In the genomic region with DNA sequence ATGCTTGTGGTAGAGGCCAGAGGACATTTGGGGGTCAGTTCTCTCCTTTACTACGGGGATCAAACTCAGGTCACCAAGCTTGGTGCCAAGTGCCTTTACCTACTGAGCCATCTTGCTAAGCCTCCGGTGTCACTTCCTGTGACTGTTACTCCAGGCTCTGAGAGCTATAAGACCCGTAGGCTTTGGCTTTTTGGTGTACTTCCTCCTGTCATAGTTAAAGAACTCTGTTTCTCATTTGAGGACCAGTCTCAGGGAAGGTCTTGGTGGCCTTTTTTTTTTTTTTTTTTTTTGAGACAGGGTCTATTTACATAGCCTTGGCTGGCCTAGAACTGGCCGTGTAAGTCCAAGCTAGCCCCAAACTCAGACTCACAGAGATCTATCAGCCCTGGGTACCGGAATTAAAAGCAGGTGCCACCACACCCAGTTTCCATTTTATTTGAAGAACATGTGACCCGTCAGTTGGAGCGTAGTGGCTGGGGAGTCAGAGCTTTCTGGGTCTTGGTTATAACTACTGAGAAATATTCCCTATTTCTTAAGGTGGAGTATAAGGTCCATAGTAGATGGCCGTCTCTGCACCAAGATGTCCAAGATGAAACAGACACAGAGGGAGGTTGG, we compare ENCODE assay signal across 9 mouse cellular contexts. TPM values are rescaled to one million over a fixed set of nuclear protein-coding genes. Genes with fewer than 3 reads are reported as not detected.
A peak's percentile ranks its signal among the peaks of the same experiment; 100 is the strongest.
DNase-seq lines count a peak whose midpoint lies in the region; ATAC-seq and TF ChIP-seq lines count a peak whose summit lies in the region.
"Had no signal": no experiment of that assay in that cellular context is flagged by ENCODE, and none has a peak within 500 bp of the region (broad histone marks: within the 10 kb centered on the region; RNA-seq: fewer than 3 reads in every experiment).

No protein-coding gene starts in this region.

- no peaks in the 10 kb centered on the region for H3K9me3 ChIP-seq in hindbrain, embryonic 10.5 days
- no peaks in the 10 kb centered on the region for H3K9me3 ChIP-seq in hindbrain, embryonic 11.5 days (ENCODE audit: control insufficient read depth, low read length)
- no peaks in the 10 kb centered on the region for H3K9me3 ChIP-seq in CH12.LX (replicated peaks; ENCODE audit: low read length)
- H3K9me3 ChIP-seq in embryonic facial prominence, embryonic 12.5 days, result no peaks in the 10 kb centered on the region
- no peaks in the 10 kb centered on the region for H3K9me3 ChIP-seq in midbrain, embryonic 12.5 days

- TF ChIP-seq RAD21 in CH12.LX (IDR thresholded peaks at IDR 0.05; ENCODE audit: low read depth, low read length), result no peak

- TF ChIP-seq CTCF in CH12.LX (conservative IDR thresholded peaks at IDR 0.05 in 1 of 2, IDR thresholded peaks at IDR 0.05 in 1 of 2; ENCODE audit: low read depth in 2 of 2, low read length in 2 of 2), result no peak

- 0 out of 2 replicates have a peak overlapping the region, but pooled peaks have one; percentile 87 for H3K27ac ChIP-seq in hindbrain, embryonic 10.5 days
- no peak overlapping the region for H3K27ac ChIP-seq in hindbrain, embryonic 11.5 days (ENCODE audit: low read depth, low read length)
- no peak overlapping the region for H3K27ac ChIP-seq in CH12.LX (ENCODE audit: insufficient read depth, low read depth)
- H3K27ac ChIP-seq in embryonic facial prominence, embryonic 12.5 days, result peak overlapping the region; percentile 89; the same call in 1 of the 2 replicates
- H3K27ac ChIP-seq in midbrain, embryonic 12.5 days (replicated peaks), result peak overlapping the region; percentile 86; the same call in 1 of the 2 replicates

- peaks cover 35% of the 10 kb centered on the region for H3K4me1 ChIP-seq in hindbrain, embryonic 10.5 days (replicated peaks)
- H3K4me1 ChIP-seq in hindbrain, embryonic 11.5 days (replicated peaks; ENCODE audit: control insufficient read depth, insufficient read depth, low read length), result 0 out of 2 replicates have a peak, but pooled peaks cover 2% of the 10 kb centered on the region
- peaks cover 10 to 45% of the 10 kb centered on the region in 2 experiments for H3K4me1 ChIP-seq in CH12.LX (ENCODE audit: control insufficient read depth in 1 of 2, insufficient read depth in 2 of 2)
- peaks cover 21% of the 10 kb centered on the region for H3K4me1 ChIP-seq in embryonic facial prominence, embryonic 12.5 days
- H3K4me1 ChIP-seq in midbrain, embryonic 12.5 days, result peaks cover 23% of the 10 kb centered on the region

- TF ChIP-seq EP300 in CH12.LX (IDR thresholded peaks at IDR 0.05; ENCODE audit: low read length), result no peak

- H3K36me3 ChIP-seq in hindbrain, embryonic 10.5 days, result no peaks in the 10 kb centered on the region
- H3K36me3 ChIP-seq in hindbrain, embryonic 11.5 days (ENCODE audit: control insufficient read depth, insufficient read depth, low read length), result no peaks in the 10 kb centered on the region
- H3K36me3 ChIP-seq in CH12.LX (replicated peaks in 1 of 2; ENCODE audit: control insufficient read depth in 1 of 2, insufficient read depth in 1 of 2, low read length in 1 of 2), result no peaks in the 10 kb centered on the region
- no peaks in the 10 kb centered on the region for H3K36me3 ChIP-seq in embryonic facial prominence, embryonic 12.5 days
- H3K36me3 ChIP-seq in midbrain, embryonic 12.5 days, result no peaks in the 10 kb centered on the region

- ATAC-seq in hindbrain, embryonic 11.5 days (ENCODE audit: low FRiP score), result no peak
- ATAC-seq in embryonic facial prominence, embryonic 12.5 days (ENCODE audit: insufficient number of reproducible peaks, insufficient read depth, low FRiP score, low TSS enrichment), result no peak
- no peak for ATAC-seq in midbrain, embryonic 12.5 days (ENCODE audit: low FRiP score, low read depth)
- ATAC-seq in erythroblast, adult 5-6 weeks (replicated peaks; ENCODE audit: low FRiP score, poor library complexity, severe bottlenecking), result no peak

- H3K79me2 ChIP-seq in CH12.LX (replicated peaks; ENCODE audit: control insufficient read depth, extremely low read depth, insufficient read depth, poor library complexity, severe bottlenecking), result no peaks in the 10 kb centered on the region

- in situ Hi-C loops in CH12.LX (cut with MboI; ENCODE audit: low pct_ligation_motif_present, low pct_unique_long_range_greater_than_20kb, low sequenced_read_pairs), result no loop called here

- 90% methylated on average over 8 of the region's 8 CpGs for WGBS in hindbrain, embryonic 10.5 days
- 84% methylated on average over 8 of the region's 8 CpGs for WGBS in hindbrain, embryonic 11.5 days
- WGBS in embryonic facial prominence, embryonic 12.5 days, result 75% methylated on average over 8 of the region's 8 CpGs
- WGBS in midbrain, embryonic 12.5 days, result 90% methylated on average over 8 of the region's 8 CpGs

- H3K4me3 ChIP-seq in hindbrain, embryonic 10.5 days, result no peak overlapping the region
- no peak overlapping the region for H3K4me3 ChIP-seq in hindbrain, embryonic 11.5 days (ENCODE audit: low read depth, low read length)
- no peak overlapping the region for H3K4me3 ChIP-seq in CH12.LX (replicated peaks in 1 of 3; ENCODE audit: low read depth in 2 of 3, low read length in 2 of 3, poor library complexity in 1 of 3)
- no peak overlapping the region for H3K4me3 ChIP-seq in embryonic facial prominence, embryonic 12.5 days
- no peak overlapping the region for H3K4me3 ChIP-seq in midbrain, embryonic 12.5 days

- H3K27me3 ChIP-seq in hindbrain, embryonic 10.5 days (ENCODE audit: insufficient read depth, poor library complexity, severe bottlenecking), result no peaks in the 10 kb centered on the region
- no peaks in the 10 kb centered on the region for H3K27me3 ChIP-seq in hindbrain, embryonic 11.5 days (ENCODE audit: control insufficient read depth, insufficient read depth, low read length)
- H3K27me3 ChIP-seq in CH12.LX (replicated peaks), result no peaks in the 10 kb centered on the region
- H3K27me3 ChIP-seq in embryonic facial prominence, embryonic 12.5 days, result no peaks in the 10 kb centered on the region
- H3K27me3 ChIP-seq in midbrain, embryonic 12.5 days, result no peaks in the 10 kb centered on the region

- no peak overlapping the region for H3K4me2 ChIP-seq in hindbrain, embryonic 11.5 days (replicated peaks; ENCODE audit: low read depth, low read length)
- H3K4me2 ChIP-seq in CH12.LX (ENCODE audit: insufficient read depth, low read depth, poor library complexity, severe bottlenecking), result no peak overlapping the region
- H3K4me2 ChIP-seq in embryonic facial prominence, embryonic 12.5 days (replicated peaks), result no peak overlapping the region
- no peak overlapping the region for H3K4me2 ChIP-seq in midbrain, embryonic 12.5 days (replicated peaks)

- no peak overlapping the region for H3K9ac ChIP-seq in hindbrain, embryonic 11.5 days (ENCODE audit: low read depth, low read length)
- H3K9ac ChIP-seq in CH12.LX (ENCODE audit: insufficient read depth, low read depth), result no peak overlapping the region
- H3K9ac ChIP-seq in embryonic facial prominence, embryonic 12.5 days, result no peak overlapping the region
- no peak overlapping the region for H3K9ac ChIP-seq in midbrain, embryonic 12.5 days (replicated peaks)

- no peak for DNase-seq in hindbrain, embryonic 10.5 days (ENCODE audit: low spot score)
- no peak for DNase-seq in hindbrain, embryonic 11.5 days (ENCODE audit: low spot score)
- DNase-seq in CH12.LX (ENCODE audit: extremely low read depth), result no peak
- no peak for DNase-seq in adrenal gland, postnatal 25 days
- no peak for DNase-seq in retina, embryonic 14.5 days (ENCODE audit: low spot score)
- DNase-seq: gastrocnemius, postnatal 10 days had no signal

- no peak for TF ChIP-seq POLR2A in CH12.LX (IDR thresholded peaks at IDR 0.05; ENCODE audit: low read depth, low read length)

- dilution Hi-C loops in CH12.LX (cut with MboI; ENCODE audit: extremely low pct_ligation_motif_present, extremely low pct_unique_long_range_greater_than_20kb, low sequenced_read_pairs), result no loop called here

TF ChIP-seq in CH12.LX, 34 proteins besides CTCF, POLR2A, EP300 and RAD21:
- no peak for TF ChIP-seq SMC3 (IDR thresholded peaks at IDR 0.05; ENCODE audit: low read depth, low read length)
- peak; percentile 28; the same call in 1 of the 2 replicates for TF ChIP-seq ZNF384 (IDR thresholded peaks at IDR 0.05; ENCODE audit: low read depth, low read length)

RNA-seq across cellular contexts. Expression of a gene that starts 44.3 kb away (rescaled TPM):
- polyA plus RNA-seq in hindbrain, embryonic 10.5 days (2016; fragmentation: Nextera tagmentation; extraction: Ambion mirVana), result 0.71 TPM in 2 replicates
- 0.25 and 0.88 TPM in 2 replicates for polyA plus RNA-seq in hindbrain, embryonic 11.5 days (2014; fragmentation: Nextera tagmentation; extraction: Ambion mirVana)
- total RNA-seq in CH12.LX (2012; rRNA removed), result 0.13 TPM in 1 of 2 replicates, not detected in the other
- total RNA-seq in CH12.LX (2014; rRNA removed), result 0.24 TPM in 1 of 2 replicates, not detected in the other
- 0.16 TPM in 1 of 2 replicates, not detected in the other for polyA plus RNA-seq in CH12.LX (2012; ENCODE audit: insufficient read length, low read depth)
- 1.7 and 2.1 TPM in 2 replicates for polyA plus RNA-seq in embryonic facial prominence, embryonic 12.5 days (2016; fragmentation: Nextera tagmentation; extraction: Ambion mirVana)
- polyA plus RNA-seq in midbrain, embryonic 12.5 days (2016; fragmentation: Nextera tagmentation; extraction: Ambion mirVana), result 0.29 and 0.43 TPM in 2 replicates
- total RNA-seq in erythroblast, adult 5-6 weeks (2015; ENCODE audit: low replicate concordance), result 6.1 and 10.2 TPM in 2 replicates
- 0.28 and 1.4 TPM in 2 replicates for total RNA-seq in erythroblast, adult 5-6 weeks (2017; ENCODE audit: low replicate concordance)
- not detected in 2 replicates for total RNA-seq in adrenal gland, postnatal 25 days (2021)

RNA-seq across cellular contexts. Expression of a gene that starts 57.6 kb away (rescaled TPM):
- 478 and 520 TPM in 2 replicates for polyA plus RNA-seq in hindbrain, embryonic 10.5 days (2016; fragmentation: Nextera tagmentation; extraction: Ambion mirVana)
- polyA plus RNA-seq in hindbrain, embryonic 11.5 days (2014; fragmentation: Nextera tagmentation; extraction: Ambion mirVana), result 382 and 432 TPM in 2 replicates
- 68.9 and 81.2 TPM in 2 replicates for total RNA-seq in CH12.LX (2012; rRNA removed)
- total RNA-seq in CH12.LX (2014; rRNA removed), result 47.3 and 73.0 TPM in 2 replicates
- polyA plus RNA-seq in CH12.LX (2012; ENCODE audit: insufficient read length, low read depth), result 318 and 337 TPM in 2 replicates
- 537 and 549 TPM in 2 replicates for polyA plus RNA-seq in embryonic facial prominence, embryonic 12.5 days (2016; fragmentation: Nextera tagmentation; extraction: Ambion mirVana)
- 570 and 583 TPM in 2 replicates for polyA plus RNA-seq in midbrain, embryonic 12.5 days (2016; fragmentation: Nextera tagmentation; extraction: Ambion mirVana)
- 83.2 and 88.2 TPM in 2 replicates for total RNA-seq in erythroblast, adult 5-6 weeks (2015; ENCODE audit: low replicate concordance)
- total RNA-seq in erythroblast, adult 5-6 weeks (2017; ENCODE audit: low replicate concordance), result 20.1 and 35.3 TPM in 2 replicates
- total RNA-seq in adrenal gland, postnatal 25 days (2021), result 296 and 313 TPM in 2 replicates

Comparison
In these comparisons a context has a peak if more than half of its experiments do, and no peak if none do; other contexts are left out.
1. H3K27ac ChIP-seq: peak in hindbrain, embryonic 10.5 days (single experiment), embryonic facial prominence, embryonic 12.5 days (single experiment) and midbrain, embryonic 12.5 days (single experiment); none in hindbrain, embryonic 11.5 days (single experiment) and CH12.LX (single experiment).